Mouse (Mus musculus): ENCODE results near the gene Tlk1. TPM values are rescaled to one million over a fixed set of nuclear protein-coding genes. Genes with fewer than 3 reads are reported as not detected.
A peak's percentile ranks its signal among the peaks of the same experiment; 100 is the strongest.

Gene Tlk1
- polyA plus RNA-seq, 1 experiment from 2014 or later: 20.2 TPM

- Histone ChIP-seq H3K4me3 (ENCODE audit: low read length) (peak overlapping the region; percentile 88), H3K4me1 (ENCODE audit: control insufficient read depth, insufficient read depth, low read length) (peaks cover 5% of the 10 kb centered on the region; the same call in 1 of the 2 replicates), H3K36me3 (ENCODE audit: control insufficient read depth, insufficient read depth, low read length) (no peaks in the 10 kb centered on the region), H3K9me3 (ENCODE audit: control insufficient read depth, low read length) (no peaks in the 10 kb centered on the region), H3K4me2 (ENCODE audit: low read depth, low read length) (peak overlapping the region; percentile 54), H3K9ac (ENCODE audit: low read depth, low read length) (peak overlapping the region; percentile 98), H3K27ac (ENCODE audit: low read length) (peak overlapping the region; percentile 100), H3K27me3 (replicated peaks; ENCODE audit: control insufficient read depth, insufficient read depth, low read length) (no peaks in the 10 kb centered on the region)
- WGBS: under 1% methylated on average over 53 of the region's 59 CpGs
- ATAC-seq: peak; percentile 65
Observed at GRCm38 (mm10) chr2:70824838-70825370, 624 bp downstream of the Tlk1 start.

- under 1% methylated on average over 27 of the region's 27 CpGs for WGBS
- Histone ChIP-seq H3K4me2 (ENCODE audit: low read depth, low read length) (peak overlapping the region; percentile 54), H3K36me3 (ENCODE audit: control insufficient read depth, insufficient read depth, low read length) (no peaks in the 10 kb centered on the region), H3K27me3 (replicated peaks; ENCODE audit: control insufficient read depth, insufficient read depth, low read length) (no peaks in the 10 kb centered on the region), H3K9ac (ENCODE audit: low read depth, low read length) (peak overlapping the region; percentile 98), H3K27ac (ENCODE audit: low read length) (peak overlapping the region; percentile 100), H3K4me1 (ENCODE audit: control insufficient read depth, insufficient read depth, low read length) (peaks cover 6% of the 10 kb centered on the region; the same call in 1 of the 2 replicates), H3K4me3 (ENCODE audit: low read length) (peak overlapping the region; percentile 88), H3K9me3 (ENCODE audit: control insufficient read depth, low read length) (no peaks in the 10 kb centered on the region)
- no peak for ATAC-seq
Observed at GRCm38 (mm10) chr2:70823926-70824800, 1.4 kb downstream of the Tlk1 start.

GRCm38 (mm10) chr2:70823434-70823833 lies 2.1 kb downstream of the Tlk1 start:
- Histone ChIP-seq H3K27me3 (replicated peaks; ENCODE audit: control insufficient read depth, insufficient read depth, low read length) (no peaks in the 10 kb centered on the region), H3K4me2 (ENCODE audit: low read depth, low read length) (peak overlapping the region; percentile 47), H3K4me3 (ENCODE audit: low read length) (peak overlapping the region; percentile 32), H3K9ac (ENCODE audit: low read depth, low read length) (no peak overlapping the region), H3K9me3 (ENCODE audit: control insufficient read depth, low read length) (no peaks in the 10 kb centered on the region), H3K27ac (ENCODE audit: low read length) (no peak overlapping the region), H3K36me3 (ENCODE audit: control insufficient read depth, insufficient read depth, low read length) (no peaks in the 10 kb centered on the region), H3K4me1 (ENCODE audit: control insufficient read depth, insufficient read depth, low read length) (peaks cover 11% of the 10 kb centered on the region; the same call in 1 of the 2 replicates)
- 32% methylated on average over 5 of the region's 5 CpGs for WGBS
- no peak for ATAC-seq

GRCm38 (mm10) chr2:70816939-70817338 lies 8.6 kb downstream of the Tlk1 start:
- Histone ChIP-seq H3K9ac (ENCODE audit: low read depth, low read length) (no peak overlapping the region), H3K27me3 (replicated peaks; ENCODE audit: control insufficient read depth, insufficient read depth, low read length) (no peaks in the 10 kb centered on the region), H3K4me1 (ENCODE audit: control insufficient read depth, insufficient read depth, low read length) (peaks cover 17% of the 10 kb centered on the region), H3K4me2 (ENCODE audit: low read depth, low read length) (no peak overlapping the region), H3K27ac (ENCODE audit: low read length) (no peak overlapping the region), H3K9me3 (ENCODE audit: control insufficient read depth, low read length) (no peaks in the 10 kb centered on the region), H3K4me3 (ENCODE audit: low read length) (no peak overlapping the region), H3K36me3 (ENCODE audit: control insufficient read depth, insufficient read depth, low read length) (no peaks in the 10 kb centered on the region)
- WGBS: 41% methylated on average over 3 of the region's 3 CpGs
- no peak for ATAC-seq

GRCm38 (mm10) chr2:70816016-70816415 lies 9.5 kb downstream of the Tlk1 start:
- no peak for ATAC-seq
- H3K4me2 ChIP-seq (ENCODE audit: low read depth, low read length): no peak overlapping the region
- 86% methylated on average over 2 of the region's 2 CpGs for WGBS
- no peaks in the 10 kb centered on the region for H3K27me3 ChIP-seq (replicated peaks; ENCODE audit: control insufficient read depth, insufficient read depth, low read length)
- no peak overlapping the region for H3K27ac ChIP-seq (ENCODE audit: low read length)
- H3K36me3 ChIP-seq (ENCODE audit: control insufficient read depth, insufficient read depth, low read length): no peaks in the 10 kb centered on the region
- no peaks in the 10 kb centered on the region for H3K9me3 ChIP-seq (ENCODE audit: control insufficient read depth, low read length)
- H3K9ac ChIP-seq (ENCODE audit: low read depth, low read length): no peak overlapping the region
- H3K4me3 ChIP-seq (ENCODE audit: low read length): no peak overlapping the region
- H3K4me1 ChIP-seq (ENCODE audit: control insufficient read depth, insufficient read depth, low read length): peaks cover 17% of the 10 kb centered on the region

GRCm38 (mm10) chr2:70813608-70814007 lies 11.9 kb downstream of the Tlk1 start:
- H3K27me3 ChIP-seq (replicated peaks; ENCODE audit: control insufficient read depth, insufficient read depth, low read length): no peaks in the 10 kb centered on the region
- no peak overlapping the region for H3K27ac ChIP-seq (ENCODE audit: low read length)
- no peak overlapping the region for H3K9ac ChIP-seq (ENCODE audit: low read depth, low read length)
- no peak overlapping the region for H3K4me2 ChIP-seq (ENCODE audit: low read depth, low read length)
- H3K4me1 ChIP-seq (ENCODE audit: control insufficient read depth, insufficient read depth, low read length): peaks cover 14% of the 10 kb centered on the region
- no peaks in the 10 kb centered on the region for H3K36me3 ChIP-seq (ENCODE audit: control insufficient read depth, insufficient read depth, low read length)
- H3K4me3 ChIP-seq (ENCODE audit: low read length): no peak overlapping the region
- 58% methylated on average over 4 of the region's 4 CpGs for WGBS
- H3K9me3 ChIP-seq (ENCODE audit: control insufficient read depth, low read length): no peaks in the 10 kb centered on the region
- ATAC-seq: no peak

GRCm38 (mm10) chr2:70811476-70811875 lies 14.1 kb downstream of the Tlk1 start:
- Histone ChIP-seq H3K9ac (ENCODE audit: low read depth, low read length) (no peak overlapping the region), H3K36me3 (ENCODE audit: control insufficient read depth, insufficient read depth, low read length) (no peaks in the 10 kb centered on the region), H3K9me3 (ENCODE audit: control insufficient read depth, low read length) (no peaks in the 10 kb centered on the region), H3K27me3 (replicated peaks; ENCODE audit: control insufficient read depth, insufficient read depth, low read length) (no peaks in the 10 kb centered on the region), H3K4me2 (ENCODE audit: low read depth, low read length) (no peak overlapping the region), H3K4me1 (ENCODE audit: control insufficient read depth, insufficient read depth, low read length) (peaks cover 14% of the 10 kb centered on the region), H3K27ac (ENCODE audit: low read length) (no peak overlapping the region), H3K4me3 (ENCODE audit: low read length) (no peak overlapping the region)
- WGBS: 65% methylated on average over 3 of the region's 3 CpGs
- ATAC-seq: no peak

- Histone ChIP-seq H3K27me3 (replicated peaks; ENCODE audit: control insufficient read depth, insufficient read depth, low read length) (no peaks in the 10 kb centered on the region), H3K4me3 (ENCODE audit: low read length) (no peak overlapping the region), H3K4me1 (ENCODE audit: control insufficient read depth, insufficient read depth, low read length) (peaks cover 14% of the 10 kb centered on the region), H3K9ac (ENCODE audit: low read depth, low read length) (no peak overlapping the region), H3K9me3 (ENCODE audit: control insufficient read depth, low read length) (no peaks in the 10 kb centered on the region), H3K4me2 (ENCODE audit: low read depth, low read length) (no peak overlapping the region), H3K36me3 (ENCODE audit: control insufficient read depth, insufficient read depth, low read length) (no peaks in the 10 kb centered on the region), H3K27ac (ENCODE audit: low read length) (no peak overlapping the region)
- WGBS: 76% methylated on average over 3 of the region's 3 CpGs
- ATAC-seq: no peak
Observed at GRCm38 (mm10) chr2:70809921-70810320, 15.6 kb downstream of the Tlk1 start.

- Histone ChIP-seq H3K4me2 (ENCODE audit: low read depth, low read length) (no peak overlapping the region), H3K4me3 (ENCODE audit: low read length) (no peak overlapping the region), H3K27me3 (replicated peaks; ENCODE audit: control insufficient read depth, insufficient read depth, low read length) (no peaks in the 10 kb centered on the region), H3K4me1 (ENCODE audit: control insufficient read depth, insufficient read depth, low read length) (peaks cover 8% of the 10 kb centered on the region), H3K27ac (ENCODE audit: low read length) (no peak overlapping the region), H3K36me3 (ENCODE audit: control insufficient read depth, insufficient read depth, low read length) (no peaks in the 10 kb centered on the region), H3K9ac (ENCODE audit: low read depth, low read length) (no peak overlapping the region), H3K9me3 (ENCODE audit: control insufficient read depth, low read length) (no peaks in the 10 kb centered on the region)
- ATAC-seq: no peak
Observed at GRCm38 (mm10) chr2:70808681-70809080, 16.8 kb downstream of the Tlk1 start.
